Mouse (Mus musculus): ENCODE results near the gene Plch2.
A peak's percentile ranks its signal among the peaks of the same experiment; 100 is the strongest.
"Not testable (repeated sequence)": the region's sequence is repeated elsewhere in the genome, so short reads cannot be mapped to it uniquely, and the experiment has no call there.

The Plch2 gene

GRCm38 (mm10) chr4:155056724-155057123 lies at the start of gene Plch2:
Gene Plch2 (minus strand): TSS chr4:155056784.
- no peak for DNase-seq (ENCODE audit: extremely low spot score)

- no peak for DNase-seq (ENCODE audit: extremely low spot score)
Measured at GRCm38 (mm10) chr4:155098572-155098971, 42.0 kb upstream of the Plch2 start.

GRCm38 (mm10) chr4:155097452-155097851 lies 40.9 kb upstream of the Plch2 start:
- DNase-seq (ENCODE audit: extremely low spot score), result no peak

- DNase-seq (ENCODE audit: extremely low spot score), result no peak
Measured at GRCm38 (mm10) chr4:155095967-155096366, 39.4 kb upstream of the Plch2 start.

- peak; percentile 86 for DNase-seq (ENCODE audit: extremely low spot score)
Measured at GRCm38 (mm10) chr4:155095238-155095900, 38.8 kb upstream of the Plch2 start.

- DNase-seq (ENCODE audit: extremely low spot score), result peak; percentile 72
Measured at GRCm38 (mm10) chr4:155094565-155094964, 38.0 kb upstream of the Plch2 start.

- no peak for DNase-seq (ENCODE audit: extremely low spot score)
Measured at GRCm38 (mm10) chr4:155093431-155094149, 37.0 kb upstream of the Plch2 start.

- DNase-seq (ENCODE audit: extremely low spot score), result no peak
Measured at GRCm38 (mm10) chr4:155092718-155093430, 36.3 kb upstream of the Plch2 start.

GRCm38 (mm10) chr4:155090688-155091449 lies 34.3 kb upstream of the Plch2 start:
- DNase-seq (ENCODE audit: extremely low spot score), result no peak

- no peak for DNase-seq (ENCODE audit: extremely low spot score)
Measured at GRCm38 (mm10) chr4:155090147-155090546, 33.6 kb upstream of the Plch2 start.

- no peak for DNase-seq (ENCODE audit: extremely low spot score)
Measured at GRCm38 (mm10) chr4:155089241-155089640, 32.7 kb upstream of the Plch2 start.

GRCm38 (mm10) chr4:155086108-155087024 lies 29.8 kb upstream of the Plch2 start, which contains the start of the genes Rer1 and Morn1:
Gene Rer1 (minus strand): TSS chr4:155086382.
Gene Morn1 (plus strand): TSS chr4:155086577.
- DNase-seq (ENCODE audit: extremely low spot score), result peak; percentile 100

- DNase-seq (ENCODE audit: extremely low spot score), result no peak
Measured at GRCm38 (mm10) chr4:155085206-155086107, 28.9 kb upstream of the Plch2 start.

- no peak for DNase-seq (ENCODE audit: extremely low spot score)
Measured at GRCm38 (mm10) chr4:155084351-155084750, 27.8 kb upstream of the Plch2 start.

GRCm38 (mm10) chr4:155083553-155083952 lies 27.0 kb upstream of the Plch2 start:
- DNase-seq (ENCODE audit: extremely low spot score), result no peak

- no peak for DNase-seq (ENCODE audit: extremely low spot score)
Measured at GRCm38 (mm10) chr4:155079666-155080065, 23.1 kb upstream of the Plch2 start.

- not testable (repeated sequence) for DNase-seq (ENCODE audit: extremely low spot score)
Measured at GRCm38 (mm10) chr4:155078808-155079207, 22.2 kb upstream of the Plch2 start.

- DNase-seq (ENCODE audit: extremely low spot score), result no peak
Measured at GRCm38 (mm10) chr4:155076677-155077076, 20.1 kb upstream of the Plch2 start.

GRCm38 (mm10) chr4:155075813-155076212 lies 19.2 kb upstream of the Plch2 start:
- DNase-seq (ENCODE audit: extremely low spot score), result no peak

GRCm38 (mm10) chr4:155075137-155075536 lies 18.6 kb upstream of the Plch2 start:
- no peak for DNase-seq (ENCODE audit: extremely low spot score)
